Mouse (Mus musculus) liver, embryonic 16.5 days (tissue): ENCODE results near the gene Mea1. TPM values are rescaled to one million over a fixed set of nuclear protein-coding genes. Genes with fewer than 3 reads are reported as not detected.

Source experiments
- ATAC-seq: fragments of 200-750 bp; cut with Nextera tagmentation; 2 replicates; pipeline ENCODE4 v1.8.0; 2017; ENCODE audit warnings: low read depth, mild to moderate bottlenecking, moderate number of reproducible peaks, moderate library complexity
- H3K27ac ChIP-seq: fragments of 300-500 bp; sonication (generic); 2 replicates; pipeline ENCODE4 v1.5.1; 2014; ENCODE audit warnings: mild to moderate bottlenecking, low read length
- H3K27me3 ChIP-seq: fragments of 300-500 bp; sonication (generic); 2 replicates; pipeline ENCODE4 v1.6.1; 2014; ENCODE audit warnings: low read depth, low read length, mixed read lengths; ENCODE audit not compliant: control insufficient read depth, insufficient read depth
- H3K36me3 ChIP-seq: fragments of 300-500 bp; sonication (generic); 2 replicates; pipeline ENCODE4 v1.6.1; 2014; ENCODE audit warnings: mild to moderate bottlenecking; ENCODE audit not compliant: control insufficient read depth, insufficient read depth
- H3K4me1 ChIP-seq: fragments of 300-500 bp; sonication (generic); 2 replicates; pipeline ENCODE4 v1.6.1; 2014; ENCODE audit warnings: low read depth, low read length, mixed read lengths; ENCODE audit not compliant: control insufficient read depth
- H3K4me2 ChIP-seq: fragments of 300-500 bp; sonication (generic); 2 replicates; pipeline ENCODE4 v1.6.1; 2014; ENCODE audit warnings: low read depth, low read length, mixed read lengths
- H3K4me3 ChIP-seq: fragments of 300-500 bp; sonication (generic); 2 replicates; pipeline ENCODE4 v1.5.1; 2014; ENCODE audit warnings: low read depth, mild to moderate bottlenecking, low read length
- H3K9ac ChIP-seq: fragments of 300-500 bp; sonication (generic); 2 replicates; pipeline ENCODE4 v1.6.1; 2014; ENCODE audit warnings: low read depth, low read length
- H3K9me3 ChIP-seq: fragments of 300-500 bp; sonication (generic); replicated peaks from 2 replicates; pipeline ENCODE4 v1.6.1; 2016; ENCODE audit warnings: low read length; ENCODE audit not compliant: control insufficient read depth
- WGBS: fragments of 180-500 bp; shearing (Covaris S2); extraction: QIAGEN DNeasy Blood & Tissue Kit; methylation state at CpG from one replicate; pipeline ENCODE4 v1.1.7; 2014; ENCODE audit not compliant: insufficient replicate concordance; 5-methylcytosine and 5-hydroxymethylcytosine counted together
- polyA plus RNA-seq: library from polyadenylated mRNA; unstranded; fragments of >200 nt; fragmentation: Nextera tagmentation; extraction: Ambion mirVana; gene quantifications from 2 replicates; pipeline ENCODE4 v1.2.1, GENCODE M21; 2015

Gene Mea1
- polyA plus RNA-seq, 1 experiment from 2014 or later, result 50.1 TPM

DNA sequence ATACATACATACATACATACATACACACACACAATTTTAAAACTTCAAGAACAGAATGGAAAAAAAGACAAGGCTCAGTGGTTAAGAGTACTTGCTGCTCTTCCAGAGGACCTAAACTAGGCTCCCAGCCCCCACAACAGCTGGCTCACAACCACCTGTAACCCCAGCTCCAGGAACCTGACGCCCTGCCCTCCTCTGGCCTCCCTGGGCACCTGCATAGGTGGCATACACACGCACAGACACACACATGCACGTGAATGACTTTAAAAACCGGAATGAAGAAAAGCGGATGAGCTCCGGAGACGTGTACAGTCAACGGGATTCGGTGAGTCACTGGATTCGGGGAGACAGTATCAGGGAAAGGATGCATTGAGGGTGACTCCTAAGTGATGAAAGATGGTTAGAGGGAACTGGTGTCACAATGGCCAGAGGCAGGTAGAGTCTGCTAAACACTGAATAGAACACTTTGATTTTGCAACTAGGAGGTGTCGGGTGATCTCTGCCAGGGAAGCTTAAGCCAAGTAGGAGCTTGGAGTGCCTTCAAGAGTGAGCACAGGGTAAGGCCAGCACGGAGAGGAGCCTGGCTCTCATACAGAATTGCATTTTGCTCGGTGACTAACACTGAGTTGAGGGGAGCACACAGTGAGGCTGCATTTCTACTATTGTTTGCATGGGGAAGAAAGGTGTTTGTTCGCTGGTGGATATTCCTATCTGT is 27.9 kb downstream of the Mea1 start:
- 83% methylated on average over 14 of the region's 14 CpGs for WGBS
- Histone ChIP-seq H3K4me1 (peaks cover 34% of the 10 kb centered on the region), H3K27me3 (no peaks in the 10 kb centered on the region), H3K9ac (no peak overlapping the region), H3K4me2 (no peak overlapping the region), H3K27ac (no peak overlapping the region), H3K4me3 (no peak overlapping the region), H3K36me3 (no peaks in the 10 kb centered on the region), H3K9me3 (no peaks in the 10 kb centered on the region)
- ATAC-seq, result no peak

DNA sequence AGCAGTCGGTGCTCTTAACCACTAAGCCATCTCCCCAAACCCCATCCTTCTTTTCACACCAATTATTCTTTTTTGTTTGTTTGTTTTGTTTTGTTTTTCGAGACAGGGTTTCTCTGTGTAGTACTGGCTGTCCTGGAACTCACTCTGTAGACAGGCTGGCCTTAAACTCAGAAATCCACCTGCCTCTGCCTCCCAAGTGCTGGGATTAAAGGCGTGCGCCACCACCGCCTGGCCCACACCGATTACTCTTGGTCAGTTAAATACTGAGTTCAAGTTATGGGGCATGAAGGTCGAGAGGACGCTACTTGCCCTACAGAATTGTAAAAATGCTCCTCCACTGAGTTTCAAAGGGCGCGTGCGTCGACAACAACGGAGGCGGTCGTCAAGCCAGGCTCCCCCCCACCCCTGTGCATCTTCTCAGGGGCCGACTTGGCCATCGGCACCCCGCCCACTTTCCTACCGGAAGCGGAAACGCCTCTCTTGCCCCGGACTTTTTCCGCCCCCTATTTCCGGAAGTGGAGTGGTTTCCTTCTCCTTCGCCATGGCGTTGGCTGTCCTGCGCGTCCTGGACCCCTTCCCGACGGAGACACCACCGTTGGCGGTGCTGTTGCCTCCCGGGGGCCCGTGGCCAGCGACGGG is 32.5 kb downstream of the Mea1 start, which contains the start of gene Pex6:
Gene Pex6 (plus strand): TSS at position 505 of the 639 bp plus-strand sequence.
- peaks cover 16% of the 10 kb centered on the region for H3K4me1 ChIP-seq
- H3K36me3 ChIP-seq, result peaks cover 13% of the 10 kb centered on the region
- peak; percentile 86 for ATAC-seq
- H3K4me3 ChIP-seq, result peak within 1 kb of the TSS; percentile 99
- no peaks in the 10 kb centered on the region for H3K9me3 ChIP-seq
- WGBS, result 7% methylated on average over 36 of the region's 36 CpGs
- H3K9ac ChIP-seq, result peak within 1 kb of the TSS; percentile 95
- H3K27me3 ChIP-seq, result no peaks in the 10 kb centered on the region
- peak within 1 kb of the TSS; percentile 73 for H3K4me2 ChIP-seq
- H3K27ac ChIP-seq, result peak within 1 kb of the TSS; percentile 79

- Histone ChIP-seq H3K9ac (peak overlapping the region; percentile 95), H3K27me3 (no peaks in the 10 kb centered on the region), H3K4me2 (peak overlapping the region; percentile 73), H3K9me3 (no peaks in the 10 kb centered on the region), H3K4me3 (peak overlapping the region; percentile 99), H3K4me1 (peaks cover 16% of the 10 kb centered on the region), H3K27ac (peak overlapping the region; percentile 79), H3K36me3 (peaks cover 13% of the 10 kb centered on the region)
- WGBS, result under 1% methylated on average over 76 of the region's 76 CpGs
- ATAC-seq, result peak; percentile 58
Measured at GRCm38 (mm10) chr17:46711612-46712271, 33.1 kb downstream of the Mea1 start.

- Histone ChIP-seq H3K27ac (no peak overlapping the region), H3K9ac (peak overlapping the region; percentile 95), H3K36me3 (peaks cover 13% of the 10 kb centered on the region), H3K9me3 (no peaks in the 10 kb centered on the region), H3K4me2 (peak overlapping the region; percentile 73), H3K4me1 (peaks cover 16% of the 10 kb centered on the region), H3K27me3 (no peaks in the 10 kb centered on the region), H3K4me3 (peak overlapping the region; percentile 99)
- 10% methylated on average over 7 of the region's 7 CpGs for WGBS
- no peak for ATAC-seq
Measured at GRCm38 (mm10) chr17:46712442-46712841, 33.8 kb downstream of the Mea1 start.

- no peak overlapping the region for H3K4me2 ChIP-seq
- no peak overlapping the region for H3K9ac ChIP-seq
- H3K27me3 ChIP-seq, result no peaks in the 10 kb centered on the region
- no peaks in the 10 kb centered on the region for H3K9me3 ChIP-seq
- H3K4me1 ChIP-seq, result peaks cover 16% of the 10 kb centered on the region
- no peak for ATAC-seq
- WGBS, result 83% methylated on average over 9 of the region's 9 CpGs
- H3K36me3 ChIP-seq, result peaks cover 13% of the 10 kb centered on the region
- no peak overlapping the region for H3K27ac ChIP-seq
- no peak overlapping the region for H3K4me3 ChIP-seq
Measured at GRCm38 (mm10) chr17:46713849-46714248, 35.3 kb downstream of the Mea1 start.

- Histone ChIP-seq H3K4me3 (no peak overlapping the region), H3K9ac (no peak overlapping the region), H3K4me1 (peaks cover 16% of the 10 kb centered on the region), H3K27me3 (no peaks in the 10 kb centered on the region), H3K9me3 (no peaks in the 10 kb centered on the region), H3K27ac (no peak overlapping the region), H3K36me3 (peaks cover 13% of the 10 kb centered on the region), H3K4me2 (no peak overlapping the region)
- no peak for ATAC-seq
- 81% methylated on average over 11 of the region's 11 CpGs for WGBS
Measured at GRCm38 (mm10) chr17:46714756-46715481, 36.3 kb downstream of the Mea1 start.

GRCm38 (mm10) chr17:46721077-46721476 is 42.5 kb downstream of the Mea1 start:
- 77% methylated on average over 7 of the region's 7 CpGs for WGBS

DNA sequence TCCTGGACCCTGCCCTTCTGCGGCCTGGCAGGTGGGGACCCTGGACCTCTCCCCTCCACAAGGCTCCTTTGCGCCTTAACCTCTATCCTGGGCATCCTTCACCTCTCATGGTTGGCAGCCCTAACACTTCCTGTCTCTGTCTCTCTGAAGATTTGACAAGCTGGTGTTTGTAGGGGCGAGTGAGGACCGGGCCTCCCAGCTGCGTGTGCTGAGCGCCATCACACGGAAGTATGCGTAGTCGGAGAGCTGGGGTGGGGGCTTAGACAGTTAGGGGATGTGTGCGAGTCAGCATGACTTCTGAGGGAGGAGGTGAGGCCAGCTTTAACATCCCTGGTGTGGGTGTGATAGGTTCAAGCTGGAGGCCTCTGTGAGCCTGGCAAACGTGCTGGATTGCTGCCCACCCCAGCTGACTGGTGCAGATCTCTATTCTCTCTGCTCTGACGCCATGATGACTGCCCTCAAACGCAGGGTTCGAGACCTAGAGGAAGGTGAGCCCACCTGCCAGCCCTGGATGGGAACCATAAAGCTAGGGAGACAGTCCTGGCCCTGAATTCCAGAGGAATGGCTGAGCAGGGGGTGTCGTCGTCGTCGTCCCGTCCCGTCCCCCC is 46.0 kb downstream of the Mea1 start:
- Histone ChIP-seq H3K4me1 (no peaks in the 10 kb centered on the region; the same call in 1 of the 2 replicates), H3K4me3 (no peak overlapping the region), H3K27me3 (0 out of 2 replicates have a peak, but pooled peaks cover 2% of the 10 kb centered on the region), H3K27ac (no peak overlapping the region), H3K9ac (no peak overlapping the region), H3K4me2 (no peak overlapping the region), H3K36me3 (no peaks in the 10 kb centered on the region), H3K9me3 (no peaks in the 10 kb centered on the region)
- no peak for ATAC-seq
- WGBS, result 78% methylated on average over 14 of the region's 20 CpGs

More at GRCm38 (mm10) chr17:46721077-46721476, 42.5 kb downstream of the Mea1 start:
- Histone ChIP-seq H3K27me3 (no peaks in the 10 kb centered on the region), H3K36me3 (no peaks in the 10 kb centered on the region), H3K4me3 (no peak overlapping the region), H3K9ac (no peak overlapping the region), H3K4me1 (no peaks in the 10 kb centered on the region), H3K4me2 (no peak overlapping the region), H3K27ac (no peak overlapping the region), H3K9me3 (no peaks in the 10 kb centered on the region)
- ATAC-seq, result no peak
